Mouse (Mus musculus) midbrain, embryonic 14.5 days (tissue): Measurements from ENCODE around the gene Nfatc2ip. TPM values are rescaled to one million over a fixed set of nuclear protein-coding genes. Genes with fewer than 3 reads are reported as not detected.

Source experiments
- ATAC-seq: fragments of 200-750 bp; cut with Nextera tagmentation; 2 replicates; pipeline ENCODE4 v1.8.0; 2017; ENCODE audit warnings: moderate number of reproducible peaks, moderate library complexity; ENCODE audit not compliant: low FRiP score, low TSS enrichment
- DNase-seq: peaks from one replicate; pipeline ENCODE4 v3.0.0-alpha.2; 2015
- H3K27ac ChIP-seq: fragments of 300-500 bp; sonication (generic); replicated peaks from 2 replicates; pipeline ENCODE4 v1.5.1; 2014; ENCODE audit warnings: mild to moderate bottlenecking, low read depth, low read length, moderate library complexity
- H3K27me3 ChIP-seq: fragments of 300-500 bp; sonication (generic); 2 replicates; pipeline ENCODE4 v1.6.1; 2014; ENCODE audit warnings: low read length, control low read depth, mixed read lengths; ENCODE audit not compliant: control insufficient read depth, insufficient read depth
- H3K36me3 ChIP-seq: fragments of 300-500 bp; sonication (generic); 2 replicates; pipeline ENCODE4 v1.6.1; 2014; ENCODE audit warnings: low read length, control low read depth; ENCODE audit not compliant: control insufficient read depth, insufficient read depth
- H3K4me1 ChIP-seq: fragments of 300-500 bp; sonication (generic); 2 replicates; pipeline ENCODE4 v1.6.1; 2014; ENCODE audit warnings: mild to moderate bottlenecking, antibody characterized with exemption, low read length, control low read depth; ENCODE audit not compliant: control insufficient read depth, insufficient read depth
- H3K4me2 ChIP-seq: fragments of 300-500 bp; sonication (generic); 2 replicates; pipeline ENCODE4 v1.6.1; 2014; ENCODE audit warnings: mild to moderate bottlenecking, low read length, moderate library complexity
- H3K4me3 ChIP-seq: fragments of 300-500 bp; sonication (generic); replicated peaks from 2 replicates; pipeline ENCODE4 v1.5.1; 2014; ENCODE audit warnings: low read depth, low read length
- H3K9ac ChIP-seq: fragments of 300-500 bp; sonication (generic); replicated peaks from 2 replicates; pipeline ENCODE4 v1.6.1; 2014; ENCODE audit warnings: mild to moderate bottlenecking, low read length, moderate library complexity
- H3K9me3 ChIP-seq: fragments of 300-500 bp; sonication (generic); 2 replicates; pipeline ENCODE4 v1.6.1; 2016; ENCODE audit warnings: low read length, control low read depth, mixed read lengths; ENCODE audit not compliant: control insufficient read depth
- WGBS: fragments of 180-500 bp; shearing (Covaris S2); extraction: QIAGEN DNeasy Blood & Tissue Kit; methylation state at CpG from one replicate; pipeline ENCODE4 v1.1.7; 2014; 5-methylcytosine and 5-hydroxymethylcytosine counted together
- polyA plus RNA-seq: library from polyadenylated mRNA; unstranded; fragments of >200 nt; fragmentation: Nextera tagmentation; extraction: Ambion mirVana; gene quantifications from 2 replicates; pipeline ENCODE4 v1.2.1, GENCODE M21; 2014

Nfatc2ip gene
- polyA plus RNA-seq, 1 experiment from 2014 or later = 4.9 TPM

DNA sequence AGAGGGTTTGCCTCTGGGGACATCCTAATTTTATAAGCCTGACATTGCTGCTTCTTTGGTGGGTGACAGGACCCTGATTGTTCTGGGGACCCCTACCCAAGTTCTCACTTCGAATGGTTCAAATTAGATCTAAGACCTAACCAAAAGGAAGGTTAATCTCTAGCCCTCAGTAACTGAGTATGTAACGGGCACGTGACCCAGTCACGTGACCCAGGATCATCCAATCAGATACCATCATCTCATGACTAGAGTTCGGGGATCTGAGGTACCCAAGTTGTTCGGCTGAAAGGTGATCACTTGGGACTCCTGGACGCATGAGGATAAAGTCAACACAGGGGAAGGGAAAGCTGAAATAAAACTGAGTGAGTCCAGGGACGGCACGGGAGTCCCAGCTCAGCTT is 23.5 kb downstream of the Nfatc2ip start:
- H3K4me2 ChIP-seq = no peak overlapping the region
- H3K9ac ChIP-seq = no peak overlapping the region
- no peaks in the 10 kb centered on the region for H3K9me3 ChIP-seq
- no peaks in the 10 kb centered on the region for H3K27me3 ChIP-seq
- ATAC-seq (no peak), DNase-seq (no peak)
- WGBS = 84% methylated on average over 9 of the region's 9 CpGs
- peaks cover 57% of the 10 kb centered on the region for H3K36me3 ChIP-seq
- no peak overlapping the region for H3K27ac ChIP-seq
- H3K4me3 ChIP-seq = no peak overlapping the region
- H3K4me1 ChIP-seq = peaks cover 9% of the 10 kb centered on the region

DNA sequence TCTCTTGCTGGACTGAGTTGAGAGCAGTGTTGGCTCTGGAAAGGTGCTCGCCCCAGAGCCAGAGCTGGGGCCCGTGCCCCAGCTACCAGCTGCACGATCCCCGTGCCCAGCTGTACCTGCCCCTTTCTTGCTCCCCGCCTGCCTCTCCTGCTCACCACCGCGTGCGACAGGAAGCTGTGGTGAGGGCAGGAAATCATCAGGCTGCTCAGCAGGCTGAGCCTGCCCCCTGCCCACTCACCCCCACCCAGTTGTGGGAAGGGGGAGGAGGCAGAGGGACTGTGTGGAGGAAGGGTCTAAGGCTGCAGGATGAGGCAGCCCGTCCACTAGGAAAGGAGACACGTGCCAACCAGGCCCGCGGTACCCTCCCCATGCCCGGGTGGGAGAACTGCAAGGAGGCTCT is 27.1 kb downstream of the Nfatc2ip start, which contains the start of gene Lat:
Gene Lat (minus strand): TSS at position 178 of the 400 bp plus-strand sequence.
- Histone ChIP-seq H3K9me3 (no peaks in the 10 kb centered on the region), H3K4me3 (no peak within 1 kb of the TSS), H3K9ac (no peak within 1 kb of the TSS), H3K4me2 (no peak within 1 kb of the TSS), H3K27me3 (no peaks in the 10 kb centered on the region), H3K4me1 (no peaks in the 10 kb centered on the region), H3K27ac (no peak within 1 kb of the TSS), H3K36me3 (peaks cover 61% of the 10 kb centered on the region)
- DNase-seq (no peak), ATAC-seq (no peak)
- WGBS = 81% methylated on average over 13 of the region's 13 CpGs

DNA sequence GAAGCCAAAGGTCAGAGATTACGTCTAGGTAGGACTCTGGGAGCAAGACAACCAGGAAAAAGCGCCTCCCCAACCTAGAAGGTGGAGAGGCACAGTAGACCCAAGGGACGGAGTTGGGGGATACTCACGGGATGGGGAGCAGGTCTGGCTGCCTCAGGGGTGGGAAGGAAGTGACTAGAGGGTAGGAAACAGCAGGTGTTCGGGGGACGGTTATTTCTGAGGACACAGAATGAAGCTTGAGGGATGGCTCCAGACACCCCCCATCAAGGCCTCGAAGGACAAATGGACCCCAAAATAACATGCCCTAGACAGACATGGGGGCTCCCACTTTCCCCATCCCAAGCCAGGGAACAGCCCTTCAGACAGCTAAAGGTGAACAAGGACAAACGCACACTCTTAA is 28.2 kb downstream of the Nfatc2ip start:
- H3K9ac ChIP-seq = no peak overlapping the region
- H3K9me3 ChIP-seq = no peaks in the 10 kb centered on the region
- no peak overlapping the region for H3K4me2 ChIP-seq
- no peak overlapping the region for H3K4me3 ChIP-seq
- H3K36me3 ChIP-seq = peaks cover 66% of the 10 kb centered on the region
- H3K27ac ChIP-seq = no peak overlapping the region
- no peak for ATAC-seq
- H3K4me1 ChIP-seq = no peaks in the 10 kb centered on the region
- H3K27me3 ChIP-seq = no peaks in the 10 kb centered on the region
- WGBS = 89% methylated on average over 8 of the region's 8 CpGs
- no peak for DNase-seq

DNA sequence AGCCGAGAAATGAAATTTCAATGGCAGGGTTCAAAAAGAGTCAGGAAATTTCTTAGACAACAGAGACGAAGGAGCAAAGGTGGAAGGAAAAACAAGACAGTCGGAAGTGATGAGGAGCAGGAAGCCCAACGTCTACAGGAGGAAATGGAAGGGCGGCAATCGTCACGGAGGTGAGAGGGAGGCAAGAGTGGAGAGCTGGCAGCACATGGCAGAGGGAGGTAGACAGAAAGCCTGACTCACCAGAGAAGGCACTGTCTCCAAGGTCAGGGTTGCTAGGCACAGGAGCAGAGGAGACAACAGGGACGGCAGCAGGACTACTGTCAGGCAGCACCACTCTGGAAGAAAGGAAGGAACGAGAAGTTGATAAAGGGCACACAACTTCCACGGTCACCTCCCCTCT is 28.9 kb downstream of the Nfatc2ip start:
- H3K36me3 ChIP-seq = peaks cover 59% of the 10 kb centered on the region
- no peak overlapping the region for H3K4me3 ChIP-seq
- no peaks in the 10 kb centered on the region for H3K9me3 ChIP-seq
- whole genome bisulfite sequencing = 90% methylated on average over 10 of the region's 10 CpGs
- H3K9ac ChIP-seq = no peak overlapping the region
- H3K4me2 ChIP-seq = no peak overlapping the region
- no peak overlapping the region for H3K27ac ChIP-seq
- no peaks in the 10 kb centered on the region for H3K4me1 ChIP-seq
- no peak for ATAC-seq
- no peaks in the 10 kb centered on the region for H3K27me3 ChIP-seq
- no peak for DNase-seq

DNA sequence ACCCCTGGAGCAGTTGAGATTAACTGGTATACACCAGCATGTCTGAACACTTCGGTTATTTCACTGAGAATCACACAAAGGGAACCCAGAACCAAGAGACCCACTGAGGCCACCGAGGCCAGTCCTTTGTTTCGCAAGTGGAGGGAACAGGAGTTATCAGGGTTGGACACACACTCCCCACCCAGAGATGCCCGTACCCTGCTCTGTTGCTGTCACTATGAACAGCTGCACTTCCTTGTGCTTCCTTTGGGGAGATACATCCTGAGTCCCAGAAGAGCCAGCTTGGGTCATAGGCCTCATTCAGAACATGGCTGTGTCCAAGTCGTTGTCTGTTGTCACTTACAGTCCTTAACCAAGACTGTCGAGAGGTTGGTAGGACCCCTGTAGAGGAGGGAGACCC is 33.5 kb downstream of the Nfatc2ip start:
- H3K4me2 ChIP-seq = no peak overlapping the region
- H3K27ac ChIP-seq = no peak overlapping the region
- ATAC-seq (no peak), DNase-seq (no peak)
- no peak overlapping the region for H3K9ac ChIP-seq
- no peaks in the 10 kb centered on the region for H3K9me3 ChIP-seq
- H3K36me3 ChIP-seq = peaks cover 18% of the 10 kb centered on the region
- 84% methylated on average over 6 of the region's 6 CpGs for WGBS
- H3K4me1 ChIP-seq = no peaks in the 10 kb centered on the region
- no peak overlapping the region for H3K4me3 ChIP-seq
- H3K27me3 ChIP-seq = no peaks in the 10 kb centered on the region

DNA sequence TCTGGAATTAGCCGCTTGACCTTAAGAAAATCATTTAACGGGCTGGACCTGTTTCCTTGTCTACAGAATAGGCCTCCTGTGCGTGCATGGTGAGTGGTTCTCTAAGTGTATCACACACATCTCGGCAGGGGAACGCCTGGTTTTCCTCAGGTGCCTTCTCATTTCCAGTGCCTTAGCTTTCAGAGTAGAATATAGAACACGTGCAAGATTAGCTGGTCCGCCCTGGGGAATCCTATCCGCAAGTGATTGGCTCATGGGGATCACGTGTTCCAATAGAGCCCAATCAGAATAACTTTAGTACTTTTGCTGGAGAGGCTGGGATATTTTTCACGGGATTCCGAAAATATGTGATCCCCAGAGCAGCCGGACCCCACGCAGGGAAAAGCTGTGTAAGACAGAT is 37.5 kb downstream of the Nfatc2ip start:
- H3K27me3 ChIP-seq = no peaks in the 10 kb centered on the region
- H3K9ac ChIP-seq = no peak overlapping the region
- H3K4me1 ChIP-seq = no peaks in the 10 kb centered on the region
- no peak overlapping the region for H3K4me2 ChIP-seq
- ATAC-seq (no peak), DNase-seq (peak; percentile 23)
- H3K4me3 ChIP-seq = no peak overlapping the region
- no peaks in the 10 kb centered on the region for H3K9me3 ChIP-seq
- H3K27ac ChIP-seq = no peak overlapping the region
- H3K36me3 ChIP-seq = peaks cover 6% of the 10 kb centered on the region
- 77% methylated on average over 13 of the region's 13 CpGs for WGBS

DNA sequence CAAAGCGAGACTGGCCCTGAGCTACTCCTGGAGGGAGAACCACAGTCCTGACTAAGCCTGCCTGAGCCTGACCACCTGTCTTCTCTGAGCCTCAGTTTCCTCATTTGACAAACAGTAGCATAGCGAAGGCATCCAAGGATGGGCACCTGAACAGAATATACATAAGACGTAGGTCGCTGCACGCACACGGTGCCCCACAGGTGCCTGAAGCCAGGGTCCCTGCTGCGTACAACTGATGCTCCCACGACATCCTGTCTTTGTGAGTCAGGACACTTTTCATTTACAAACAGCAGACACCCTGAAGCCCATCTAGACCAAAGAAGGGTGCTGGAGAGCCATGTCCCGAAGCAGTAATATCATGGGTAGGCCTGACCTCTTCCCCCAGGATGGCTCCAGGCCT is 38.1 kb downstream of the Nfatc2ip start:
- Histone ChIP-seq H3K4me2 (no peak overlapping the region), H3K4me3 (no peak overlapping the region), H3K27ac (no peak overlapping the region), H3K36me3 (no peaks in the 10 kb centered on the region), H3K9ac (no peak overlapping the region), H3K27me3 (no peaks in the 10 kb centered on the region), H3K4me1 (no peaks in the 10 kb centered on the region), H3K9me3 (no peaks in the 10 kb centered on the region)
- 95% methylated on average over 9 of the region's 9 CpGs for WGBS
- DNase-seq (no peak), ATAC-seq (no peak)

DNA sequence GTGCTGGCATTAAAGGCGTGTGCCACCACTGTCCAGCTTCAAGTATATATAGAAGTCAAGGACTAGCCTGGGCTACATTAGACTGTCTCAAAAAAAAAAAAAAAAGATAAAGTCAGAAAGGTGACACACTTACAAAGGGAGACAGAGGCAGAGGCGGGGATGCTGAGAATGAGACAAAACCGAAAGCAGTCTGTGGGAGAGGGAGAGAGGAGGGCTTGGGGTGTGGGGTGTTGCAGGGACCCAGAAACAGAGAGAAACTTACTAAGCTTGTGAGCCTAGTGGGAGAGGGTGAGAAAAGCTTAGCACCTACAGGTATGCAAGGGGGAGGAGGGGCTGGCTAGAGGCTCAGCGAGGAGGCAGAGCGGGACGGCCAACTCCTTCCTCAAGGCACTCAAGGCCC is 38.7 kb downstream of the Nfatc2ip start:
- Histone ChIP-seq H3K4me3 (no peak overlapping the region), H3K27me3 (no peaks in the 10 kb centered on the region), H3K4me1 (no peaks in the 10 kb centered on the region), H3K27ac (no peak overlapping the region), H3K36me3 (no peaks in the 10 kb centered on the region), H3K9ac (no peak overlapping the region), H3K4me2 (no peak overlapping the region), H3K9me3 (no peaks in the 10 kb centered on the region)
- 89% methylated on average over 6 of the region's 6 CpGs for WGBS
- no peak for ATAC-seq
- no peak for DNase-seq

DNA sequence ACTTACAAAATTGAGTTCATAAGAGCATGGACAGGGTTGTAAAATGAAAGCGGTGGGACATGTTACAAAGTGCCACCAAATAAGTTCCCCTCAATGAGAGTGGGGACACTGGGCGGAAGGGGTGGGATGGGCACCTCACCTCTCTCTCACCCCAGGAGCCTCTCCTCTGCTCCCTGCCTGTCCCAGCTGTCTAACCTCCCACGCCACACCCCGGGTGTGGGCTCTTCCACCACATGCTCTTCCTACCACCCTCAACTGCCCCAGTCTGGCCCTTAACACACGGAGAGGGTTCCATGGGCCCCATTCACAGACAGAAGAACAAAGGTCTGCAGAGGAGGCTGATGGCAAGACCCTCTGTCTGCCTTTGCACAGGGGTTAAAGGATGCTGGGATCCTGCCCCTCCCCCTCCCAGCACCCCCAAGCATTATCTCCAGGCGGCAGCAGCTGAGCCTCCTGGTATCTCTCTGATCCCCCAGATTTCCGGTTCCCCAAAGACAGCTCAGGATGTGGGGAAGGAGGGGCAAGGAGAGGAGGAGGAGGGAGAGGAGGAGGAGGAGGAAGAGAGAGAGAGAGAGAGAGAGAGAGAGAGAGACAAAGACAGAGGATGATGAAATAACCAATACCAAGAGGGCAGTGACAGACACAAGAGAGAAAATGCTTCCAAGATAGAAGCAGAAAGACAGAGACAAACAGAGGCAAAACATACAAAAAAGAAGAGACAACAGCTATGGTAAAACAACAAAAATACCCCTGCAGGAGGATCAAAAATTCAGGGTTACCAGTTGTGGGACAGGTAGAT is 39.5 kb downstream of the Nfatc2ip start:
- Histone ChIP-seq H3K9me3 (no peaks in the 10 kb centered on the region), H3K27me3 (no peaks in the 10 kb centered on the region), H3K4me1 (no peaks in the 10 kb centered on the region), H3K27ac (no peak overlapping the region), H3K9ac (no peak overlapping the region), H3K4me2 (no peak overlapping the region), H3K4me3 (no peak overlapping the region), H3K36me3 (no peaks in the 10 kb centered on the region)
- DNase-seq (no peak), ATAC-seq (no peak)
- 46% methylated on average over 7 of the region's 7 CpGs for WGBS
